In the genomic region with DNA sequence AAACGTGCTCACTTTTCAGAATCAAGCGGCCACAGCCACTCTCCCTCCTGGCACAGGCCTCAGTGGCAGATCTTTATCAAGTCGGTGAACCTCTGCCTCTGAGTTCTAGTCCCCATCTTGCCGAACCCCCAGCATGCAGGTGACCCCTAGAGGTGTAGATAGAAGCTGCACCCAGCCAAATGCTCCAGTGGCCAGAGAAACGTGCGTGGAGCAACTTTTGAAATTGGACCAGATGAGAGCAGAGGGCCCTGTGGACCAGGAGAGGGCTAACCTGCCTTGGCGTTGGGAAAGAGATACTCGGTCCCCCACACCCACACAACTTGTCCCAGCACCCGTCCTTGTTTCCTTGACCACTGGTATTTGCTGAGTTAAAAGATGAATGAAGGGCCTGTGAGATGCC, we compare ENCODE assay signal across 10 mouse cellular contexts. TPM values are rescaled to one million over a fixed set of nuclear protein-coding genes. Genes with fewer than 3 reads are reported as not detected.
A peak's percentile ranks its signal among the peaks of the same experiment; 100 is the strongest.
DNase-seq lines count a peak whose midpoint lies in the region; ATAC-seq and TF ChIP-seq lines count a peak whose summit lies in the region.
"Had no signal": no experiment of that assay in that cellular context is flagged by ENCODE, and none has a peak within 500 bp of the region (broad histone marks: within the 10 kb centered on the region; RNA-seq: fewer than 3 reads in every experiment).

No protein-coding gene starts in this region.

- H3K9ac ChIP-seq in midbrain, embryonic 11.5 days (ENCODE audit: low read length): no peak overlapping the region
- no peak overlapping the region for H3K9ac ChIP-seq in midbrain, embryonic 13.5 days (replicated peaks)
- no peak overlapping the region for H3K9ac ChIP-seq in heart, embryonic 11.5 days (ENCODE audit: low read depth, low read length)

- peak; percentile 38; the same call in 1 of the 2 replicates for TF ChIP-seq CTCF in cerebellum, adult 2 months (IDR thresholded peaks at IDR 0.05; ENCODE audit: borderline replicate concordance, insufficient read depth, low read depth, low read length)

- H3K9me3 ChIP-seq in midbrain, embryonic 11.5 days (ENCODE audit: control insufficient read depth, low read length): no peaks in the 10 kb centered on the region
- H3K9me3 ChIP-seq in midbrain, embryonic 13.5 days: no peaks in the 10 kb centered on the region
- H3K9me3 ChIP-seq in heart, embryonic 11.5 days (replicated peaks; ENCODE audit: control insufficient read depth, low read length): no peaks in the 10 kb centered on the region
- H3K9me3 ChIP-seq: heart, embryonic 10.5 days had no signal

- no peaks in the 10 kb centered on the region for H3K4me1 ChIP-seq in cerebellum, adult 2 months (ENCODE audit: control insufficient read depth, insufficient read depth, low read length)
- H3K4me1 ChIP-seq in midbrain, embryonic 11.5 days (ENCODE audit: control insufficient read depth, insufficient read depth, low read length): no peaks in the 10 kb centered on the region; the same call in 1 of the 2 replicates
- H3K4me1 ChIP-seq in midbrain, embryonic 13.5 days (replicated peaks): no peaks in the 10 kb centered on the region
- no peaks in the 10 kb centered on the region for H3K4me1 ChIP-seq in heart, embryonic 11.5 days (ENCODE audit: control insufficient read depth, insufficient read depth, low read length)

- H3K36me3 ChIP-seq in midbrain, embryonic 11.5 days (ENCODE audit: control insufficient read depth, insufficient read depth, low read length): no peaks in the 10 kb centered on the region
- H3K36me3 ChIP-seq in midbrain, embryonic 13.5 days: no peaks in the 10 kb centered on the region
- H3K36me3 ChIP-seq in heart, embryonic 11.5 days (ENCODE audit: control insufficient read depth, insufficient read depth, low read length): no peaks in the 10 kb centered on the region

- no peak for ATAC-seq in midbrain, embryonic 11.5 days (ENCODE audit: low FRiP score)
- ATAC-seq in midbrain, embryonic 13.5 days: no peak
- peak; percentile 53 for ATAC-seq in granulocyte monocyte progenitor cell, adult 5-6 weeks (replicated peaks; ENCODE audit: poor library complexity, severe bottlenecking)
- ATAC-seq in heart, embryonic 11.5 days (replicated peaks; ENCODE audit: insufficient number of reproducible peaks, low FRiP score, low TSS enrichment): no peak

- no peak for TF ChIP-seq POLR2A in cerebellum, adult 2 months (IDR thresholded peaks at IDR 0.05; ENCODE audit: borderline replicate concordance, insufficient read depth, low read length)

- no peak overlapping the region for H3K4me3 ChIP-seq in cerebellum, adult 2 months (replicated peaks; ENCODE audit: insufficient read depth, low read depth, low read length)
- no peak overlapping the region for H3K4me3 ChIP-seq in midbrain, embryonic 11.5 days (ENCODE audit: low read depth, low read length)
- H3K4me3 ChIP-seq in midbrain, embryonic 13.5 days (replicated peaks): no peak overlapping the region
- no peak overlapping the region for H3K4me3 ChIP-seq in heart, embryonic 11.5 days (ENCODE audit: low read depth, low read length)
- H3K4me3 ChIP-seq: heart, embryonic 10.5 days had no signal

- H3K27ac ChIP-seq in cerebellum, adult 2 months (ENCODE audit: insufficient read depth, low read length): no peak overlapping the region
- H3K27ac ChIP-seq in midbrain, embryonic 11.5 days (ENCODE audit: low read depth, low read length): no peak overlapping the region
- no peak overlapping the region for H3K27ac ChIP-seq in midbrain, embryonic 13.5 days
- H3K27ac ChIP-seq in heart, embryonic 11.5 days (ENCODE audit: low read depth, low read length): no peak overlapping the region
- H3K27ac ChIP-seq: macrophage had no signal

- H3K4me2 ChIP-seq in midbrain, embryonic 11.5 days: no peak overlapping the region
- no peak overlapping the region for H3K4me2 ChIP-seq in midbrain, embryonic 13.5 days (replicated peaks)
- H3K4me2 ChIP-seq in heart, embryonic 11.5 days: no peak overlapping the region

- peak in 1 of 2 experiments; percentile 14 for DNase-seq in cerebellum, adult 2 months
- DNase-seq in cerebellum, adult 11 months: no peak
- peak; percentile 89 for DNase-seq in midbrain, embryonic 11.5 days (ENCODE audit: low spot score, missing footprints)
- peak; percentile 18 to 43 for DNase-seq in thymus, postnatal 10 days (ENCODE audit: low spot score in 2 of 2)
- DNase-seq in frontal cortex, postnatal 36 days (ENCODE audit: low spot score in 2 of 2): no peak

- 13% methylated on average over 9 of the region's 9 CpGs for WGBS in cerebellum, adult 2 months
- WGBS in midbrain, embryonic 11.5 days: 46% methylated on average over 9 of the region's 9 CpGs
- 49% methylated on average over 9 of the region's 9 CpGs for WGBS in midbrain, embryonic 13.5 days
- WGBS in heart, embryonic 11.5 days (ENCODE audit: insufficient replicate concordance): 37% methylated on average over 9 of the region's 9 CpGs

- H3K27me3 ChIP-seq in cerebellum, adult 2 months (ENCODE audit: control insufficient read depth, insufficient read depth, low read length): no peaks in the 10 kb centered on the region
- H3K27me3 ChIP-seq in midbrain, embryonic 11.5 days (ENCODE audit: control insufficient read depth, insufficient read depth, low read length): no peaks in the 10 kb centered on the region
- H3K27me3 ChIP-seq in midbrain, embryonic 13.5 days: no peaks in the 10 kb centered on the region
- H3K27me3 ChIP-seq in heart, embryonic 11.5 days (ENCODE audit: control insufficient read depth, insufficient read depth, low read length): no peaks in the 10 kb centered on the region

RNA-seq across cellular contexts. Expression of gene Upk3b, which starts 7.1 kb away (rescaled TPM):
- polyA plus RNA-seq in cerebellum, adult 2 months (2012; rRNA removed): not detected in 2 replicates
- not detected in 2 replicates for polyA plus RNA-seq in midbrain, embryonic 11.5 days (2014; fragmentation: Nextera tagmentation; extraction: Ambion mirVana)
- polyA plus RNA-seq in midbrain, embryonic 13.5 days (2015; fragmentation: Nextera tagmentation; extraction: Ambion mirVana): 0.05 TPM in 1 of 2 replicates, not detected in the other
- total RNA-seq in granulocyte monocyte progenitor cell, adult 5-6 weeks (2014; fragmentation: Nextera tagmentation): not detected in 2 replicates
- total RNA-seq in granulocyte monocyte progenitor cell, adult 5-6 weeks (2017): 0.04 TPM in 1 of 2 replicates, not detected in the other
- 68.7 and 69.3 TPM in 2 replicates for polyA plus RNA-seq in heart, embryonic 11.5 days (2014; fragmentation: Nextera tagmentation; extraction: Ambion mirVana)
- polyA plus RNA-seq: macrophage had no signal

RNA-seq across cellular contexts. Expression of gene Upk3bl, which starts 8.9 kb away (rescaled TPM):
- polyA plus RNA-seq in cerebellum, adult 2 months (2012; rRNA removed): 1.0 and 1.1 TPM in 2 replicates
- 0.29 and 0.88 TPM in 2 replicates for polyA plus RNA-seq in midbrain, embryonic 11.5 days (2014; fragmentation: Nextera tagmentation; extraction: Ambion mirVana)
- not detected in 2 replicates for polyA plus RNA-seq in midbrain, embryonic 13.5 days (2015; fragmentation: Nextera tagmentation; extraction: Ambion mirVana)
- total RNA-seq in granulocyte monocyte progenitor cell, adult 5-6 weeks (2014; fragmentation: Nextera tagmentation): 5.6 TPM in 1 of 2 replicates, not detected in the other
- total RNA-seq in granulocyte monocyte progenitor cell, adult 5-6 weeks (2017): 1.7 TPM in 1 of 2 replicates, not detected in the other
- 0.37 TPM in 1 of 2 replicates, not detected in the other for polyA plus RNA-seq in heart, embryonic 11.5 days (2014; fragmentation: Nextera tagmentation; extraction: Ambion mirVana)
- polyA plus RNA-seq: macrophage had no signal

RNA-seq across cellular contexts. Expression of gene Rasa4, which starts 38.3 kb away (rescaled TPM):
- 32.7 and 32.9 TPM in 2 replicates for polyA plus RNA-seq in cerebellum, adult 2 months (2012; rRNA removed)
- 5.9 and 6.9 TPM in 2 replicates for polyA plus RNA-seq in midbrain, embryonic 11.5 days (2014; fragmentation: Nextera tagmentation; extraction: Ambion mirVana)
- polyA plus RNA-seq in midbrain, embryonic 13.5 days (2015; fragmentation: Nextera tagmentation; extraction: Ambion mirVana): 13.7 and 16.4 TPM in 2 replicates
- 43.2 and 82.3 TPM in 2 replicates for total RNA-seq in granulocyte monocyte progenitor cell, adult 5-6 weeks (2014; fragmentation: Nextera tagmentation)
- 24.8 and 25.0 TPM in 2 replicates for total RNA-seq in granulocyte monocyte progenitor cell, adult 5-6 weeks (2017)
- 0.39 and 0.96 TPM in 2 replicates for polyA plus RNA-seq in heart, embryonic 11.5 days (2014; fragmentation: Nextera tagmentation; extraction: Ambion mirVana)

RNA-seq across cellular contexts. Expression of gene Dtx2, which starts 50.8 kb away (rescaled TPM):
- 9.2 and 10.1 TPM in 2 replicates for polyA plus RNA-seq in cerebellum, adult 2 months (2012; rRNA removed)
- polyA plus RNA-seq in midbrain, embryonic 11.5 days (2014; fragmentation: Nextera tagmentation; extraction: Ambion mirVana): 23.2 and 29.6 TPM in 2 replicates
- polyA plus RNA-seq in midbrain, embryonic 13.5 days (2015; fragmentation: Nextera tagmentation; extraction: Ambion mirVana): 28.5 and 28.8 TPM in 2 replicates
- 17.1 and 20.2 TPM in 2 replicates for total RNA-seq in granulocyte monocyte progenitor cell, adult 5-6 weeks (2014; fragmentation: Nextera tagmentation)
- 6.4 and 8.1 TPM in 2 replicates for total RNA-seq in granulocyte monocyte progenitor cell, adult 5-6 weeks (2017)
- polyA plus RNA-seq in heart, embryonic 11.5 days (2014; fragmentation: Nextera tagmentation; extraction: Ambion mirVana): 24.7 and 27.2 TPM in 2 replicates

Comparison
In these comparisons a context has a peak if more than half of its experiments do, and no peak if none do; other contexts are left out.
1. DNase-seq: peak in midbrain, embryonic 11.5 days (single experiment) and thymus, postnatal 10 days (2 of 2); none in cerebellum, adult 11 months (single experiment) and frontal cortex, postnatal 36 days (0 of 2).
2. RNA of gene Upk3b, which starts 7.1 kb away (polyA plus RNA-seq): 68.7 to 69.3 TPM in heart, embryonic 11.5 days; not detected in cerebellum, adult 2 months, not detected in midbrain, embryonic 11.5 days and 0.05 TPM in midbrain, embryonic 13.5 days; every median in the first group is over 10 times any median in the second.